Mouse (Mus musculus) liver, embryonic 15.5 days (tissue): ENCODE data around the gene Foxe1. TPM values are rescaled to one million over a fixed set of nuclear protein-coding genes. Genes with fewer than 3 reads are reported as not detected.

ENCODE experiments used
- ATAC-seq: fragments of 200-750 bp; cut with Nextera tagmentation; 2 replicates; pipeline ENCODE4 v1.8.0; 2017; ENCODE audit warnings: moderate number of reproducible peaks, mild to moderate bottlenecking, moderate library complexity; ENCODE audit not compliant: insufficient read depth
- H3K27ac ChIP-seq: fragments of 300-500 bp; sonication (generic); replicated peaks from 2 replicates; pipeline ENCODE4 v1.5.1; 2015; ENCODE audit warnings: mild to moderate bottlenecking, inconsistent platforms
- H3K27me3 ChIP-seq: fragments of 300-500 bp; sonication (generic); 2 replicates; pipeline ENCODE4 v1.6.1; 2015; ENCODE audit warnings: mild to moderate bottlenecking, inconsistent platforms
- H3K36me3 ChIP-seq: fragments of 300-500 bp; sonication (generic); replicated peaks from 2 replicates; pipeline ENCODE4 v1.6.1; 2015; ENCODE audit warnings: moderate library complexity, mild to moderate bottlenecking, inconsistent platforms
- H3K4me1 ChIP-seq: fragments of 300-500 bp; sonication (generic); replicated peaks from 2 replicates; pipeline ENCODE4 v1.6.1; 2015; ENCODE audit warnings: inconsistent platforms
- H3K4me2 ChIP-seq: fragments of 300-500 bp; sonication (generic); 2 replicates; pipeline ENCODE4 v1.6.1; 2015; ENCODE audit warnings: moderate library complexity, mild to moderate bottlenecking, inconsistent platforms
- H3K4me3 ChIP-seq: fragments of 300-500 bp; sonication (generic); replicated peaks from 2 replicates; pipeline ENCODE4 v1.5.1; 2015; ENCODE audit warnings: mild to moderate bottlenecking, inconsistent platforms
- H3K9ac ChIP-seq: fragments of 300-500 bp; sonication (generic); 2 replicates; pipeline ENCODE4 v1.6.1; 2015; ENCODE audit warnings: moderate library complexity, mild to moderate bottlenecking, inconsistent platforms
- H3K9me3 ChIP-seq: fragments of 300-500 bp; sonication (generic); replicated peaks from 2 replicates; pipeline ENCODE4 v1.6.1; 2016; ENCODE audit warnings: inconsistent platforms
- WGBS: fragments of 180-500 bp; shearing (Covaris S2); methylation state at CpG from one replicate; pipeline ENCODE4 v1.1.7; 2015; ENCODE audit warnings: mixed read lengths; ENCODE audit not compliant: insufficient replicate concordance; 5-methylcytosine and 5-hydroxymethylcytosine counted together
- polyA plus RNA-seq: library from polyadenylated mRNA; unstranded; fragments of >200 nt; fragmentation: Nextera tagmentation; extraction: Ambion mirVana; gene quantifications from 2 replicates; pipeline ENCODE4 v1.2.1, GENCODE M21; 2015

Foxe1 gene
- not detected in 2 replicates for polyA plus RNA-seq

GRCm38 (mm10) chr4:46343596-46344260, at the start of gene Foxe1:
Gene Foxe1 (plus strand): TSS chr4:46343609.
- H3K4me3 ChIP-seq, result peak within 1 kb of the TSS; percentile 39
- no peak within 1 kb of the TSS for H3K9ac ChIP-seq
- peaks cover 12% of the 10 kb centered on the region for H3K4me1 ChIP-seq
- peaks cover 100% of the 10 kb centered on the region for H3K27me3 ChIP-seq
- H3K36me3 ChIP-seq, result no peaks in the 10 kb centered on the region
- no peak for ATAC-seq
- H3K4me2 ChIP-seq, result peak within 1 kb of the TSS; percentile 49
- H3K9me3 ChIP-seq, result no peaks in the 10 kb centered on the region
- 3% methylated on average over 70 of the region's 70 CpGs for WGBS
- H3K27ac ChIP-seq, result no peak within 1 kb of the TSS

- Histone ChIP-seq H3K36me3 (no peaks in the 10 kb centered on the region), H3K9ac (no peak overlapping the region), H3K27me3 (peaks cover 67% of the 10 kb centered on the region), H3K9me3 (no peaks in the 10 kb centered on the region), H3K4me3 (no peak overlapping the region; the same call in 1 of the 2 replicates), H3K27ac (no peak overlapping the region), H3K4me1 (peaks cover 15% of the 10 kb centered on the region), H3K4me2 (peak overlapping the region; percentile 96)
- no peak for ATAC-seq
- WGBS, result 9% methylated on average over 8 of the region's 8 CpGs
These were observed 39.3 kb upstream of the Foxe1 start for GRCm38 (mm10) chr4:46304071-46304470.

GRCm38 (mm10) chr4:46304757-46305384, 38.5 kb upstream of the Foxe1 start:
- WGBS, result under 1% methylated on average over 41 of the region's 78 CpGs
- H3K4me3 ChIP-seq, result peak overlapping the region; percentile 69
- H3K9ac ChIP-seq, result peak overlapping the region; percentile 66
- H3K4me2 ChIP-seq, result peak overlapping the region; percentile 96
- H3K27ac ChIP-seq, result 0 out of 2 replicates have a peak overlapping the region, but pooled peaks have one; percentile 38
- H3K36me3 ChIP-seq, result no peaks in the 10 kb centered on the region
- peaks cover 15% of the 10 kb centered on the region for H3K4me1 ChIP-seq
- H3K9me3 ChIP-seq, result no peaks in the 10 kb centered on the region
- peaks cover 72% of the 10 kb centered on the region for H3K27me3 ChIP-seq
- ATAC-seq, result peak; percentile 66

- WGBS, result 19% methylated on average over 7 of the region's 7 CpGs
- H3K4me1 ChIP-seq, result peaks cover 15% of the 10 kb centered on the region
- H3K4me2 ChIP-seq, result peak overlapping the region; percentile 96
- H3K27ac ChIP-seq, result no peak overlapping the region
- no peak for ATAC-seq
- peak overlapping the region; percentile 69 for H3K4me3 ChIP-seq
- no peaks in the 10 kb centered on the region for H3K9me3 ChIP-seq
- H3K27me3 ChIP-seq, result peaks cover 73% of the 10 kb centered on the region
- H3K36me3 ChIP-seq, result no peaks in the 10 kb centered on the region
- H3K9ac ChIP-seq, result no peak overlapping the region
These were observed 38.0 kb upstream of the Foxe1 start for GRCm38 (mm10) chr4:46305436-46305835.

GRCm38 (mm10) chr4:46307341-46307740, 36.1 kb upstream of the Foxe1 start:
- H3K4me3 ChIP-seq, result no peak overlapping the region
- H3K4me1 ChIP-seq, result peaks cover 15% of the 10 kb centered on the region
- ATAC-seq, result no peak
- no peak overlapping the region for H3K9ac ChIP-seq
- 56% methylated on average over 9 of the region's 9 CpGs for WGBS
- no peak overlapping the region for H3K27ac ChIP-seq
- H3K36me3 ChIP-seq, result no peaks in the 10 kb centered on the region
- no peak overlapping the region for H3K4me2 ChIP-seq
- peaks cover 78% of the 10 kb centered on the region for H3K27me3 ChIP-seq
- no peaks in the 10 kb centered on the region for H3K9me3 ChIP-seq

- H3K27me3 ChIP-seq, result peaks cover 75% of the 10 kb centered on the region
- WGBS, result 52% methylated on average over 7 of the region's 7 CpGs
These were observed 35.5 kb upstream of the Foxe1 start for GRCm38 (mm10) chr4:46307869-46308268.

GRCm38 (mm10) chr4:46311631-46312030, 31.8 kb upstream of the Foxe1 start:
- Histone ChIP-seq H3K36me3 (no peaks in the 10 kb centered on the region), H3K27ac (no peak overlapping the region), H3K4me2 (no peak overlapping the region), H3K4me1 (no peaks in the 10 kb centered on the region), H3K4me3 (no peak overlapping the region), H3K27me3 (peaks cover 43% of the 10 kb centered on the region), H3K9me3 (no peaks in the 10 kb centered on the region), H3K9ac (no peak overlapping the region)
- WGBS, result 64% methylated on average over 2 of the region's 2 CpGs
- ATAC-seq, result no peak

More at GRCm38 (mm10) chr4:46307869-46308268, 35.5 kb upstream of the Foxe1 start:
- Histone ChIP-seq H3K4me2 (no peak overlapping the region), H3K4me1 (peaks cover 15% of the 10 kb centered on the region), H3K9ac (no peak overlapping the region), H3K9me3 (no peaks in the 10 kb centered on the region), H3K36me3 (no peaks in the 10 kb centered on the region), H3K4me3 (no peak overlapping the region), H3K27ac (no peak overlapping the region)
- no peak for ATAC-seq

- peaks cover 40% of the 10 kb centered on the region for H3K27me3 ChIP-seq
- no peaks in the 10 kb centered on the region for H3K4me1 ChIP-seq
- no peaks in the 10 kb centered on the region for H3K36me3 ChIP-seq
- no peak overlapping the region for H3K4me3 ChIP-seq
- 71% methylated on average over 13 of the region's 13 CpGs for WGBS
- no peak overlapping the region for H3K4me2 ChIP-seq
- ATAC-seq, result no peak
- no peaks in the 10 kb centered on the region for H3K9me3 ChIP-seq
- H3K27ac ChIP-seq, result no peak overlapping the region
- H3K9ac ChIP-seq, result no peak overlapping the region
These were observed 21.5 kb upstream of the Foxe1 start for GRCm38 (mm10) chr4:46321730-46322389.

- Histone ChIP-seq H3K27me3 (peaks cover 40% of the 10 kb centered on the region), H3K4me1 (no peaks in the 10 kb centered on the region), H3K4me2 (no peak overlapping the region), H3K4me3 (no peak overlapping the region), H3K9ac (no peak overlapping the region), H3K36me3 (no peaks in the 10 kb centered on the region), H3K9me3 (no peaks in the 10 kb centered on the region), H3K27ac (no peak overlapping the region)
- WGBS, result 37% methylated on average over 4 of the region's 4 CpGs
- no peak for ATAC-seq
These were observed 20.7 kb upstream of the Foxe1 start for GRCm38 (mm10) chr4:46322715-46323114.

GRCm38 (mm10) chr4:46328906-46329305, 14.5 kb upstream of the Foxe1 start:
- 46% methylated on average over 3 of the region's 3 CpGs for WGBS
- no peak for ATAC-seq
- no peaks in the 10 kb centered on the region for H3K9me3 ChIP-seq

GRCm38 (mm10) chr4:46335846-46336245, 7.6 kb upstream of the Foxe1 start:
- Histone ChIP-seq H3K27me3 (peaks cover 76% of the 10 kb centered on the region), H3K9me3 (no peaks in the 10 kb centered on the region), H3K9ac (no peak overlapping the region), H3K4me1 (no peaks in the 10 kb centered on the region), H3K36me3 (no peaks in the 10 kb centered on the region), H3K4me2 (no peak overlapping the region), H3K27ac (no peak overlapping the region), H3K4me3 (no peak overlapping the region)
- WGBS, result 16% methylated on average over 1 of the region's 1 CpGs
- no peak for ATAC-seq

More at GRCm38 (mm10) chr4:46328906-46329305, 14.5 kb upstream of the Foxe1 start:
- H3K9ac ChIP-seq, result no peak overlapping the region
- no peak overlapping the region for H3K4me3 ChIP-seq
- peaks cover 51% of the 10 kb centered on the region for H3K27me3 ChIP-seq
- H3K4me2 ChIP-seq, result no peak overlapping the region
- no peaks in the 10 kb centered on the region for H3K4me1 ChIP-seq
- no peaks in the 10 kb centered on the region for H3K36me3 ChIP-seq
- no peak overlapping the region for H3K27ac ChIP-seq
